Mouse (Mus musculus): ENCODE measurements around the gene Rcan3.

Gene Rcan3

DNA sequence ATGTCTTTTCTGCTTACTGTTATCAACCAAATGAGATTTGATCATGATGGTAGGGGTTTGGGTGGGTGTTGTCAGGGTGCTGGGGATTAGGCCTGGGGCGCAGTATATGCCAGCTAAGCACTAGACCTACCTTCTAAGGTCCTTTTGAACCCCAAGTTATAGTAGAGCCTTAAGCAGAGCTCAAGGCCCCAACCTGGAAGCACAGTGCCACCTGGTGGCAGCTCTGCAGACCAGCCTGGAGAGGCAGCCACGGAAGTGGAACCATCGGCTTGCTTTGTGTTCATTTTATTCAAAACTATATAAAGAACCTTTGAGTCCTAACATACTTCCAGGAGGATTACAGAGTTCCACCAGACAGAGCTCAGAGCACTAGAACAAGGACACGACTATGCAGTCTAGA lies 22.0 kb downstream of the Rcan3 start:
- peak; percentile 28 for DNase-seq

DNA sequence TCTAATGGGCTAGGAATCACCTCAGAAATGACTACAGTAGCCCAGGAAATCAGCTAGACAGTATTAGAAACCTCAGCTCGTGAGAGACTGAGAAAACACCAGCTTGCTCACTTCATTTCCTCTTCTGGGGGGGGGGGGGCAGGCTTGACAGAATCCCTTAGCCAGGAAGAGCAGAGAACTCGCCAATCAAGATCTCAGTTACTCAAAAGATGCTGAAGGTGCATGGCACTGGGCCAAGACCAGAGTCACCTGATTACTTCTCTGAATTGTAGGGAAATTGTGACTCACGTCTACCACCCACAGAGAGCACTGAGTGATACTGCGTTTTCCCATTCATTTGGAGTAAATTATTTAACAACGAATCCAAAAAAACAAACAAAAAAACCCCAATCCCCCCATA lies 27.5 kb downstream of the Rcan3 start:
- DNase-seq = no peak

GRCm38 (mm10) chr4:135404916-135405315 lies 28.7 kb downstream of the Rcan3 start:
- no peak for DNase-seq

DNA sequence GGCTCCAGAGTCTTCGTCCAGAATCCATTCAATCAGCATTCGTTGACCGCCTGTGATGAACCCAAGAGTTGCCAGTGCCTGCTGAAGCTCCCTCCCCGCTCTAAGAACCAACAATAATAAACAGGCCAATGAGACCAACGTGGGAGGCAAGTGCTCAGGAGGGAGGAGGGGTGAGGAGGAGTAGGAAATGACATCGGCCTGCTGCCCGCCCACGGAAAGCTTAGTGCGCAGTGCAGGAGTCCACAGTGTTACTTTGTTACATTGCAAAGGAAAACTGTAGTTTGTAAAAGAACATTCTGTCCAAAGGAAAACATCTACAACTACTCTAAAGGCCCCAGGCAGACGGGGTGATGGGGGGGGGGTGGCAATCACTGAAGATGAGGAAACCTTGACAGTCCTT lies 29.6 kb downstream of the Rcan3 start:
- no peak for DNase-seq

DNA sequence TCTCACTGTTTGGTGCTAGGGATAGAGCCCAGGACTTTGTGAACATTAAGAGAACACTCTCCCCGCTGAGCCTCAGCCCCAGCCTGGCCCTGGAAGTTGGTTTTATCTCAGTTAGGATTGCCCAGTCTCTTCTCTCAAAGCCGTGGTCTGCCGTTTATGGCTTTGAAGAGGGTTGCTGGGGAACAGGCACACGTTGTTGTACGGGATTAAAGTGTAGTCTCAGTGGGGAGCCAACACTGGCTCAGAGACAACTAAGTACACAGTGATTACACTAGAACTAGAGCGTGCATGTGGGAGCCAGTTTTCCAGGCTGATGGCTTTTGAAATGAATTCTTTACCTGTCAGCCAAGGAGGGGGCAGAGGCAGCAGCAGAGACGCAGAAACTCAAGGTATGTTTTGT lies 31.8 kb downstream of the Rcan3 start:
- no peak for DNase-seq

DNA sequence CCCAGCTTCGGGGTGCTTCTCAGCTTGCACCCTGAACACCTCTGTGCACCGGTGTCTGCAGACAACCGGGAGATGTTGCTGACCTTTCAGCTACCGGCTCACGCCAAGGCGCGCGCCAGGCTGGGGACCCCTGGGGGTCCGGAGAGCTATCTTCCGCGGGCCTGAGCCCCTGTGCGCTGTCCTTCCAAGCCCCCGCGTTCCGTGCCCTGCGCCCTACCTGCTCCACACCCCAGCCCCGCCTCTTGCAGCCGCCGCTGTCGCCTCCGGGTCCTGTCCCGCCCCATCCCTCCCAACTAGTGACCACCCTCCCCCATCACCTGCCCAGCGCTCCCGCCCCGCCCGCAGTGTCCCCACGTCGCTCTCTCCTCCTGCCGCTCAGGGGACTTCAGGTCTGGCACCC lies 35.7 kb downstream of the Rcan3 start, which contains the start of gene Ncmap:
Gene Ncmap (minus strand): TSS at position 237 of the 400 bp plus-strand sequence.
- DNase-seq = no peak

GRCm38 (mm10) chr4:135397551-135397950 lies 36.1 kb downstream of the Rcan3 start:
- no peak for DNase-seq

DNA sequence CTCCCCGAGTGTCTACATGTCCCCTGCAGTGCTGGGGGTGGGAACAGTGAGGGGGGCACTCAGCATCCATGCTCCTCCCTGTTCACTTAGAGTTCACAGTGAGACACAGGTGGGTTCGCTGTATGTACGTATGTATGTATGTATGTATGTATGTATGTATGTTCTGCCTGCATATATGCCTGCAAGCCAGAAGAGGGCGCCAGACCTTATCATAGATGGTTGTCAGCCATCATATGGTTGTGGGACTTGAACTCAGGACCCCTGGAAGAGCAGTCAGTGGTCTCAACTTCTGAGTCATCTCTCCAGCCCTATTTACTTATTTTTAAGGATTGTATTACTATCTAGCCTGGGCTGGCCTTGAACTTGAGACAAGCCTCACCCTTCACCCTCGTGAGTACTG lies 37.4 kb downstream of the Rcan3 start:
- no peak for DNase-seq

DNA sequence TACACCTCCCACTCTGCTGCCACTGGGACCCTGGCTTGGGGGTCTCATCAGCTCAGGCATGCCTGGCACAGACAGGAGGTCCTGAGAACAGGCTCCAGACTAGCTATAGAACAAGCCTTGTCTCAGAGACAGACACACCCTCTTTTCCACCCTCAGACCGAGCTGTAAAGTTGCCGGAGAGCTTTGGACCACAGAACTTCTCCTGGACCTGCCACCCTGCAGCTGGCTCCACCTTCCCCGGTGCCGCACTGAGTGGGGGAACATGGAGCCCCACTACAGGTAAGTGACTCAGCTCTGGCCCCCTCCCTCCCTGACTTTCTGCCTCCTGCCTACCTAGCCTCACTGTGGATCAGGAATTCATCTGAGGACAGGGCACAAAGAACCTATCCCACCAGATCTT lies 38.3 kb downstream of the Rcan3 start:
- no peak for DNase-seq

DNA sequence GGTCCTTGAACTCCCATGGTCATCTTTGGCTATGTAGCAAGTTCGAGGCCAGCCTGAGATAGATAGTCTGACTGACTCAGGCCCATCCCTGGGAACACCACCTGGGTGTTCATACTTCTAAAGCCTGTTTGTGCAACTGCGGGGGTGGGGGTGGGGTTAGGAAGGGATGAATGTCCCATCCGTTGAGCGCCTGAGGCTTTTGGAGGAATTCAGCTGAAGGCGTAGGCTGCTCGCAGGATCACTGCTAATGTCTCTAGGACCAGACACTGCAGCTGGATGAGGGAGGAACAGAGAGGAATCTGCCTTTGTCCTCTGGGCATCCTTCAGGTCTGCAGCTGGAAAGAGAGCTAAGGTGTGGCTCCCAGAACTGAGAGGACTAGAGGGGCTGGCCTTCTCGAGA lies 39.0 kb downstream of the Rcan3 start:
- DNase-seq = no peak

DNA sequence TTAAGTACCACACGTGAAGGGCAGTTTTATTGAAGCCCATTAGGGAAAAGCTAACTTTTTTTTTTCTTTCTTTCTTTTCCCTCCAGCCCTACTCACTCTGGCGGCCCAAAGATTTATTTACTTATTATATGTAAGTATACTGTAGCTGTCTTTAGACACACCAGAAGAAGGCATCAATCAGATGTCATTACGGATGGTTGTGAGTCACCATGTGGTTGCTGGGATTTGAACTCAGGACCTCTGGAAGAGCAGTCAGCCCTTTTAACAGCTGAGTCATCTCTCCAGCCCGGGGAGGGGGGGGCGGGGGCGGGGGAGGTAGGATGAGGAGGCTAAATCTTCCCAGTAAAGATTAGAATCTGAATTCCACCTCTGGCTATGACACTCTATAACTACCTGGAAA lies 40.3 kb downstream of the Rcan3 start:
- DNase-seq = no peak

DNA sequence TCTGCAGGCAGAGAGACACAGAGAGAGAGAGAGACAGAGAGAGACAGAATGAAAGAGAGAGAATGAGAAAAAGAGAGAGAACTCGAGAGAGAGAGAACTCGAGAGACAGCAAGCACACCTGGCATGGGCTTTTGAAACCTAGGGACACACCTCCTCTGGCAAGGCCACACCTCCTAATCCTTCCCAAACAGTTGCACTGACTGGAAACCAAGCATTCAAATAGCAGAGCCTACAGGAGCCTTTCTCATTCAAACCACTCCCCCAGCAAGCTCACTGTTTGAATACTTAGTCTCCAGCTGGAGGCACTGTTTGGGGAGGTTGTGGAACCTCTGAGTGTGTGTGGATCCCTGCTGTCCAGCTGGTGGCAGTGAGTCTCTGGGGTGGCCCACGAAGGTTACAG lies 40.9 kb downstream of the Rcan3 start:
- DNase-seq = no peak

- no peak for DNase-seq
Measured at GRCm38 (mm10) chr4:135391014-135391413, 42.6 kb downstream of the Rcan3 start.

DNA sequence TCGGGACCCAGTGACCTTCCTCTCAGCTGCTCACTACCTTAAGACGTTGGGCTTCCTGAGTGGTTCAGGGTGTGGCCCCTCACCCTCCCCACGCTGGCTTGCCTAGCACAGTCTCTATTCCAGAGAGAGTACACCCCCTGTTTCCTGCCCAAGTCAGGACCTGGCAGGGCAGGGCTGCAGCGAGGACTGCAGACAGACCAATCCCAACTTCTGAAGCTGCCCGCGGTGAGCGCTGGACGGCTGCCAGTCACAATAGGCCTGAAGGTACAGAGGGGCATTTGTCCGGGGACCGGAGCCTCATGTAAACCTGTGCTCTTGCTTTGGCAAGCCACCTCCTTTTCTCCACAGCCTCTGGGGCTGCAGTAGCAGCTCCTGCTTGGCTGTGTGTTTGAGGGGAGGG lies 48.0 kb downstream of the Rcan3 start:
- no peak for DNase-seq

GRCm38 (mm10) chr4:135382316-135382715 lies 51.3 kb downstream of the Rcan3 start:
- DNase-seq = peak; percentile 75

GRCm38 (mm10) chr4:135381355-135381754 lies 52.3 kb downstream of the Rcan3 start:
- DNase-seq = no peak

DNA sequence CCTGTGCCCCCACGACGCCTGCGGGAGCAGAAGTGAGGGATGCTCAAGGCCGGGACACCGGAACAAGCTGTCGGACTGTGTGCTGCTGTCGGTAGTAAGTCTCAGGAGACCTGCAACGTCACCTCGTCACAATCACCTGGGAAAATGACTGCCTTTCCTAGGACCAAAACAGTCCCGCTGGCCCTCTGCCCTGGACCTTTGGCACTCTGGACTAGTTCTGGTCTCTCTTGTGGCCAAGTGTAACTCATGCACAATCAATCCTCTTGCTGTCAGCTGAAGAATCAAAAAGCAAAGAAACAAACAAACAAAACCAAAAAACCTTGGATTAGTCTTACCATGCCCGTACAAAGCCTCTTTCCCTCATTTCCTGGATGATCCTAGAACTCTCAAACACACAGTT lies 56.4 kb downstream of the Rcan3 start:
- no peak for DNase-seq

DNA sequence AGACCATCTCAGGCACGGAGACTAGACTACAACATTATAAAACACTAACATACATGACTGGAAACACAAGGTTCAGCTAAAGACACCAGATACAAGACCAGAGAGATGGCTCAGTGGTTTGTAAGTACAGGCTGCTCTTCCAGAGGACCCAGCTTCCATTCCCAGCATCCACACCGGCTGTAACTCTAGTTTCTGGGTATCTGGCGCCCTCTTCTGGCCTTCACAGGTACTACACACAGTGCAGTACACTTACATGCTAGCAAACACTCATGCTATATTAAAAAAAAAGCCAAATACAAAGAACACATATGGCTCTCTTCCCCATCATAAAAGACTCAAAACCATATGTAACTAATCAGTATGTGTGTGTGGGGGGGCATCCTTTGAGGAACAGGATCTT lies 58.2 kb downstream of the Rcan3 start:
- DNase-seq = no peak

DNA sequence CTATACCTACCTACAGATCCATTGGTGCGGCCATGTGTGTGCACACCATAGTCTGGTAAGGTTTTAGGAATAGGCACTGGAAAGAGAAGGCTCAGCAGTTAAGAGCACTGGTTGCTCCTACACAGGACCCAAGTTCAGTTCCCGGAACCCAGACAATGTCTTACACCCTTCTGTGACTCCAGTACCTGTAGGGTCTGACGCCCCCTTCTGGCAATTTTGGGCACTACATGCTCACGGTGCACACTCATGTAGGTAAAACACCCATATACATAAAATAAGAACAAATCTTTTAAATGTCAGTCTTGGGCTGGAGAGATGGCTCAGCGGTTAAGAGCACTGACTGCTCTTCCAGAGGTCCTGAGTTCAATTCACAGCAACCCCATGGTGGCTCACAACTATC lies 60.4 kb downstream of the Rcan3 start:
- DNase-seq = no peak

- no peak for DNase-seq
Measured at GRCm38 (mm10) chr4:135370372-135370771, 63.3 kb downstream of the Rcan3 start.

GRCm38 (mm10) chr4:135362828-135363227 lies 70.8 kb downstream of the Rcan3 start:
- DNase-seq = no peak

Measured in cerebellum, adult 9-10 months (tissue).